Mouse (Mus musculus) midbrain, embryonic 14.5 days (tissue): Measurements from ENCODE around the gene Vma21-ps. TPM values are rescaled to one million over a fixed set of nuclear protein-coding genes. Genes with fewer than 3 reads are reported as not detected.

Experiments
- ATAC-seq: fragments of 200-750 bp; cut with Nextera tagmentation; 2 replicates; pipeline ENCODE4 v1.8.0; 2017; ENCODE audit warnings: moderate number of reproducible peaks, moderate library complexity; ENCODE audit not compliant: low FRiP score, low TSS enrichment
- DNase-seq: peaks from one replicate; pipeline ENCODE4 v3.0.0-alpha.2; 2015
- H3K27ac ChIP-seq: fragments of 300-500 bp; sonication (generic); replicated peaks from 2 replicates; pipeline ENCODE4 v1.5.1; 2014; ENCODE audit warnings: mild to moderate bottlenecking, low read depth, low read length, moderate library complexity
- H3K27me3 ChIP-seq: fragments of 300-500 bp; sonication (generic); 2 replicates; pipeline ENCODE4 v1.6.1; 2014; ENCODE audit warnings: low read length, control low read depth, mixed read lengths; ENCODE audit not compliant: control insufficient read depth, insufficient read depth
- H3K36me3 ChIP-seq: fragments of 300-500 bp; sonication (generic); 2 replicates; pipeline ENCODE4 v1.6.1; 2014; ENCODE audit warnings: low read length, control low read depth; ENCODE audit not compliant: control insufficient read depth, insufficient read depth
- H3K4me1 ChIP-seq: fragments of 300-500 bp; sonication (generic); 2 replicates; pipeline ENCODE4 v1.6.1; 2014; ENCODE audit warnings: mild to moderate bottlenecking, antibody characterized with exemption, low read length, control low read depth; ENCODE audit not compliant: control insufficient read depth, insufficient read depth
- H3K4me2 ChIP-seq: fragments of 300-500 bp; sonication (generic); 2 replicates; pipeline ENCODE4 v1.6.1; 2014; ENCODE audit warnings: mild to moderate bottlenecking, low read length, moderate library complexity
- H3K4me3 ChIP-seq: fragments of 300-500 bp; sonication (generic); replicated peaks from 2 replicates; pipeline ENCODE4 v1.5.1; 2014; ENCODE audit warnings: low read depth, low read length
- H3K9ac ChIP-seq: fragments of 300-500 bp; sonication (generic); replicated peaks from 2 replicates; pipeline ENCODE4 v1.6.1; 2014; ENCODE audit warnings: mild to moderate bottlenecking, low read length, moderate library complexity
- H3K9me3 ChIP-seq: fragments of 300-500 bp; sonication (generic); 2 replicates; pipeline ENCODE4 v1.6.1; 2016; ENCODE audit warnings: low read length, control low read depth, mixed read lengths; ENCODE audit not compliant: control insufficient read depth
- WGBS: fragments of 180-500 bp; shearing (Covaris S2); extraction: QIAGEN DNeasy Blood & Tissue Kit; methylation state at CpG from one replicate; pipeline ENCODE4 v1.1.7; 2014; 5-methylcytosine and 5-hydroxymethylcytosine counted together
- polyA plus RNA-seq: library from polyadenylated mRNA; unstranded; fragments of >200 nt; fragmentation: Nextera tagmentation; extraction: Ambion mirVana; gene quantifications from 2 replicates; pipeline ENCODE4 v1.2.1, GENCODE M21; 2014

The Vma21-ps gene
- polyA plus RNA-seq, 1 experiment from 2014 or later: 1.00 TPM

- peaks cover 39% of the 10 kb centered on the region for H3K36me3 ChIP-seq
- H3K9me3 ChIP-seq: no peaks in the 10 kb centered on the region
- WGBS: 100% methylated on average over 1 of the region's 1 CpGs
- H3K27me3 ChIP-seq: no peaks in the 10 kb centered on the region
- no peak overlapping the region for H3K27ac ChIP-seq
- no peak overlapping the region for H3K9ac ChIP-seq
- H3K4me2 ChIP-seq: no peak overlapping the region
- DNase-seq (peak; percentile 4), ATAC-seq (no peak)
- no peak overlapping the region for H3K4me3 ChIP-seq
- H3K4me1 ChIP-seq: no peaks in the 10 kb centered on the region
These were observed 37.3 kb downstream of the Vma21-ps start for GRCm38 (mm10) chr4:52459726-52460125.

Other genes starting within 250 kb of the Vma21-ps start
- gene Smc2, start 58.0 kb downstream of the Vma21-ps start, polyA plus RNA-seq: 43.3 and 70.0 TPM in 2 replicates
- not detected in 2 replicates for gene Toporsl, start 99.0 kb upstream of the Vma21-ps start, polyA plus RNA-seq